Mouse (Mus musculus): ENCODE results near the gene Hnrnph3. TPM values are rescaled to one million over a fixed set of nuclear protein-coding genes. Genes with fewer than 3 reads are reported as not detected.

Hnrnph3 gene
- polyA plus RNA-seq, 1 experiment from 2014 or later = 42.8 TPM

GRCm38 (mm10) chr10:62987341-62987740, 36.7 kb downstream of the Hnrnph3 start:
- H3K4me3 ChIP-seq (ENCODE audit: control insufficient read depth in 1 of 2, insufficient read depth in 1 of 2, low read depth in 1 of 2, low read length in 2 of 2) = no peak overlapping the region
- H3K9me3 ChIP-seq (ENCODE audit: control insufficient read depth, low read length) = no peaks in the 10 kb centered on the region
- H3K27ac ChIP-seq (replicated peaks in 1 of 2; ENCODE audit: control insufficient read depth in 1 of 2, insufficient read depth in 1 of 2, low read depth in 2 of 2, low read length in 2 of 2) = no peak overlapping the region
- no peak overlapping the region for H3K9ac ChIP-seq (ENCODE audit: low read length)
- no peaks in the 10 kb centered on the region for H3K27me3 ChIP-seq (ENCODE audit: control insufficient read depth, insufficient read depth, low read length)
- H3K4me2 ChIP-seq (ENCODE audit: low read length) = no peak overlapping the region
- H3K4me1 ChIP-seq (ENCODE audit: control insufficient read depth in 2 of 2, insufficient read depth in 2 of 2, low read length in 2 of 2) = peaks cover 4 to 8% of the 10 kb centered on the region in 2 experiments; a peak in 3 of 4 replicates
- peaks cover 65% of the 10 kb centered on the region for H3K36me3 ChIP-seq (ENCODE audit: control insufficient read depth, insufficient read depth, low read length)
- ATAC-seq (ENCODE audit: insufficient number of reproducible peaks, insufficient read depth, low FRiP score, low read depth) = no peak
- 25% methylated on average over 3 of the region's 3 CpGs for WGBS

DNA sequence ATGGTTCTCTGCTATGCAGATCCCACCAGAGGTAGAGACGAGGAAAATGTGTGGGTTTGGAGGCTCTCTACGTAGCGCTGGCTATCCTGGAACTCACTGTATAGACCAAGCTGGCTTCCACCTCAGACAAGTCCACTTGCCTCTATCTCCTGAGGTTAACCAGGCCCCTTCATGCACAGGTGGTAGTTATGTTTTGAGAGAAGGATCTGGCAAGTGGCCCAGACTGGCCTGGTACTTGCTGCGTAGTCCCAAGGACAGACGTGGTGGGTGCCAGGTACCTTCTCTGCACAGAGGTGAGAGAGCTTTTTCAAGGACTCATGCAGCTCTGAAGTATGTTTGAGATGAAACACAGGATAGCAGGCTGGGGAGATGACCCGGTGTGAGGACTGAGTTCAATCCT, 39.5 kb downstream of the Hnrnph3 start:
- Histone ChIP-seq H3K4me2 (ENCODE audit: low read length) (no peak overlapping the region), H3K4me3 (ENCODE audit: control insufficient read depth in 1 of 2, insufficient read depth in 1 of 2, low read depth in 1 of 2, low read length in 2 of 2) (no peak overlapping the region), H3K9ac (ENCODE audit: low read length) (0 out of 2 replicates have a peak overlapping the region, but pooled peaks have one; percentile 17), H3K27me3 (ENCODE audit: control insufficient read depth, insufficient read depth, low read length) (no peaks in the 10 kb centered on the region), H3K4me1 (ENCODE audit: control insufficient read depth in 2 of 2, insufficient read depth in 2 of 2, low read length in 2 of 2) (peaks cover 4 to 15% of the 10 kb centered on the region in 2 experiments; a peak in 3 of 4 replicates), H3K27ac (replicated peaks in 1 of 2; ENCODE audit: control insufficient read depth in 1 of 2, insufficient read depth in 1 of 2, low read depth in 2 of 2, low read length in 2 of 2) (peak overlapping the region; percentile 35 to 73), H3K36me3 (ENCODE audit: control insufficient read depth, insufficient read depth, low read length) (peaks cover 39% of the 10 kb centered on the region), H3K9me3 (ENCODE audit: control insufficient read depth, low read length) (no peaks in the 10 kb centered on the region)
- 52% methylated on average over 6 of the region's 6 CpGs for WGBS
- ATAC-seq (ENCODE audit: insufficient number of reproducible peaks, insufficient read depth, low FRiP score, low read depth) = peak; percentile 14; the same call in 1 of the 2 replicates

GRCm38 (mm10) chr10:62984072-62984471, 39.9 kb downstream of the Hnrnph3 start:
- Histone ChIP-seq H3K4me1 (ENCODE audit: control insufficient read depth in 2 of 2, insufficient read depth in 2 of 2, low read length in 2 of 2) (peaks cover 4 to 15% of the 10 kb centered on the region in 2 experiments; a peak in 3 of 4 replicates), H3K9ac (ENCODE audit: low read length) (peak overlapping the region; percentile 17; the same call in 1 of the 2 replicates), H3K27ac (replicated peaks in 1 of 2; ENCODE audit: control insufficient read depth in 1 of 2, insufficient read depth in 1 of 2, low read depth in 2 of 2, low read length in 2 of 2) (peak overlapping the region; percentile 13 to 73), H3K36me3 (ENCODE audit: control insufficient read depth, insufficient read depth, low read length) (peaks cover 35% of the 10 kb centered on the region), H3K4me3 (ENCODE audit: control insufficient read depth in 1 of 2, insufficient read depth in 1 of 2, low read depth in 1 of 2, low read length in 2 of 2) (no peak overlapping the region), H3K4me2 (ENCODE audit: low read length) (no peak overlapping the region), H3K27me3 (ENCODE audit: control insufficient read depth, insufficient read depth, low read length) (no peaks in the 10 kb centered on the region), H3K9me3 (ENCODE audit: control insufficient read depth, low read length) (no peaks in the 10 kb centered on the region)
- no peak for ATAC-seq (ENCODE audit: insufficient number of reproducible peaks, insufficient read depth, low FRiP score, low read depth)
- WGBS = 86% methylated on average over 11 of the region's 11 CpGs

DNA sequence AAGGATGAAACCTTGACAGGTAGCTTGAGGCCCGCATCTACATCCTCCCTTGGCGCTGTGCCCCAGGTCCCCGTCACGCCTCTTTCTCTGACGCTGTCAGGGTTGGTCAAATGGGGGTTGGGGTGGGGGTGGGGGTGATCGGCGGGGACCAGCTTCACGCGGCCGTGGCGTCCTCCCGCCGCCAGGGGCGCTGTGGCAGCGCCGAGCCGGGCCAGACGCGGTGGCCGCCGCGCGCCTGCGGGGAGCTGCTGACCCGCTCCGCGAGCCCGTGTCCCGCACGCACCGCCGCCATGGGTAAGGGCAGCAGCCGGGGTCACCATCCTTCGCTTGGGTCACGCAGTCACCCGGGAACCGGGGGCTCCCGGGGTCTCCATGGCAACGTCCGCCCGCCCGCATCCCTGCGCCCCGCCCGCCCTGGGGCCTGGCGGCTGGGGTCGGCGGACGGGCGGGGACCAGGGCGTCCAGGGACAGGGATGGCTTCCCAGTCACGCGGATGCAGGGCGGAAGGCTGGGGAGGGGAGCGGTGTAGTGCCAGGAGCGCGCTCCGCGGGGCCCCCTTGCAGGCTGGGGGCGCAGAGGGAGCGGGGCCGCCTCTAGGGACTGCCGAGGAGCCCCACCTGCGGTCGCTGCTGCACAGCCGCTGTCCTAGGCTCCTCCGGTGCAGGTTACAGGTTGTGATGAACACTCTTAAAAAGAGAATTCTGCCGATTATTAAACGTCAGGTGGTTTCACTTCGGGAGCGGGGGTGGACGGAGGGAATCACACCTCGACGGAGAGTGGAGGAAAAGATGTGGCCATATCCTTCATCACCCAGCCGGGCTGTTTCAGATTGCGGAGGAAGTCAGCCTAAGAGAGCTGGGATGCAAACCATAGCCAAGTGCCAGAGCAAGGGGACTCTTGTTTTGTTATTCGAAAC, 43.7 kb downstream of the Hnrnph3 start, which contains the start of gene Rufy2:
Gene Rufy2, plus strand, starts transcription at position 185 of the 916 bp plus-strand sequence.
- H3K4me1 ChIP-seq (ENCODE audit: control insufficient read depth in 2 of 2, insufficient read depth in 2 of 2, low read length in 2 of 2) = peaks cover 4 to 15% of the 10 kb centered on the region in 2 experiments; a peak in 3 of 4 replicates
- peak within 1 kb of the TSS; percentile 91 to 94 for H3K4me3 ChIP-seq (ENCODE audit: control insufficient read depth in 1 of 2, insufficient read depth in 1 of 2, low read depth in 1 of 2, low read length in 2 of 2)
- peak within 1 kb of the TSS; percentile 25 to 59 for H3K27ac ChIP-seq (replicated peaks in 1 of 2; ENCODE audit: control insufficient read depth in 1 of 2, insufficient read depth in 1 of 2, low read depth in 2 of 2, low read length in 2 of 2)
- H3K36me3 ChIP-seq (ENCODE audit: control insufficient read depth, insufficient read depth, low read length) = peaks cover 30% of the 10 kb centered on the region
- WGBS = under 1% methylated on average over 68 of the region's 77 CpGs
- no peaks in the 10 kb centered on the region for H3K9me3 ChIP-seq (ENCODE audit: control insufficient read depth, low read length)
- peak; percentile 85 for ATAC-seq (ENCODE audit: insufficient number of reproducible peaks, insufficient read depth, low FRiP score, low read depth)
- H3K27me3 ChIP-seq (ENCODE audit: control insufficient read depth, insufficient read depth, low read length) = no peaks in the 10 kb centered on the region
- peak within 1 kb of the TSS; percentile 90 for H3K9ac ChIP-seq (ENCODE audit: low read length)
- H3K4me2 ChIP-seq (ENCODE audit: low read length) = peak within 1 kb of the TSS; percentile 73

GRCm38 (mm10) chr10:62979667-62980038, 44.4 kb downstream of the Hnrnph3 start:
- Histone ChIP-seq H3K36me3 (ENCODE audit: control insufficient read depth, insufficient read depth, low read length) (peaks cover 31% of the 10 kb centered on the region), H3K9ac (ENCODE audit: low read length) (peak overlapping the region; percentile 90), H3K4me3 (ENCODE audit: control insufficient read depth in 1 of 2, insufficient read depth in 1 of 2, low read depth in 1 of 2, low read length in 2 of 2) (peak overlapping the region; percentile 91 to 94), H3K27me3 (ENCODE audit: control insufficient read depth, insufficient read depth, low read length) (no peaks in the 10 kb centered on the region), H3K27ac (replicated peaks in 1 of 2; ENCODE audit: control insufficient read depth in 1 of 2, insufficient read depth in 1 of 2, low read depth in 2 of 2, low read length in 2 of 2) (no peak overlapping the region), H3K9me3 (ENCODE audit: control insufficient read depth, low read length) (no peaks in the 10 kb centered on the region), H3K4me2 (ENCODE audit: low read length) (peak overlapping the region; percentile 73), H3K4me1 (ENCODE audit: control insufficient read depth in 2 of 2, insufficient read depth in 2 of 2, low read length in 2 of 2) (peaks cover 4 to 13% of the 10 kb centered on the region in 2 experiments; a peak in 3 of 4 replicates)
- ATAC-seq (ENCODE audit: insufficient number of reproducible peaks, insufficient read depth, low FRiP score, low read depth) = no peak
- WGBS = 12% methylated on average over 10 of the region's 10 CpGs

- Histone ChIP-seq H3K4me3 (ENCODE audit: control insufficient read depth in 1 of 2, insufficient read depth in 1 of 2, low read depth in 1 of 2, low read length in 2 of 2) (no peak overlapping the region), H3K9me3 (ENCODE audit: control insufficient read depth, low read length) (no peaks in the 10 kb centered on the region), H3K27me3 (ENCODE audit: control insufficient read depth, insufficient read depth, low read length) (no peaks in the 10 kb centered on the region), H3K4me1 (ENCODE audit: control insufficient read depth in 2 of 2, insufficient read depth in 2 of 2, low read length in 2 of 2) (no peaks in the 10 kb centered on the region), H3K9ac (ENCODE audit: low read length) (no peak overlapping the region), H3K36me3 (ENCODE audit: control insufficient read depth, insufficient read depth, low read length) (peaks cover 76% of the 10 kb centered on the region), H3K4me2 (ENCODE audit: low read length) (no peak overlapping the region), H3K27ac (replicated peaks in 1 of 2; ENCODE audit: control insufficient read depth in 1 of 2, insufficient read depth in 1 of 2, low read depth in 2 of 2, low read length in 2 of 2) (no peak overlapping the region)
- 79% methylated on average over 16 of the region's 16 CpGs for WGBS
- no peak for ATAC-seq (ENCODE audit: insufficient number of reproducible peaks, insufficient read depth, low FRiP score, low read depth)
Measured at GRCm38 (mm10) chr10:62971821-62972220, 52.2 kb downstream of the Hnrnph3 start.

GRCm38 (mm10) chr10:62966291-62966690, 57.7 kb downstream of the Hnrnph3 start:
- WGBS = 93% methylated on average over 15 of the region's 15 CpGs
- ATAC-seq (ENCODE audit: insufficient number of reproducible peaks, insufficient read depth, low FRiP score, low read depth) = no peak
- H3K4me3 ChIP-seq (ENCODE audit: control insufficient read depth in 1 of 2, insufficient read depth in 1 of 2, low read depth in 1 of 2, low read length in 2 of 2) = no peak overlapping the region
- no peaks in the 10 kb centered on the region for H3K9me3 ChIP-seq (ENCODE audit: control insufficient read depth, low read length)
- no peaks in the 10 kb centered on the region for H3K27me3 ChIP-seq (ENCODE audit: control insufficient read depth, insufficient read depth, low read length)
- no peak overlapping the region for H3K4me2 ChIP-seq (ENCODE audit: low read length)
- no peaks in the 10 kb centered on the region for H3K4me1 ChIP-seq (ENCODE audit: control insufficient read depth in 2 of 2, insufficient read depth in 2 of 2, low read length in 2 of 2)
- no peak overlapping the region for H3K27ac ChIP-seq (replicated peaks in 1 of 2; ENCODE audit: control insufficient read depth in 1 of 2, insufficient read depth in 1 of 2, low read depth in 2 of 2, low read length in 2 of 2)
- H3K9ac ChIP-seq (ENCODE audit: low read length) = no peak overlapping the region
- H3K36me3 ChIP-seq (ENCODE audit: control insufficient read depth, insufficient read depth, low read length) = peaks cover 94% of the 10 kb centered on the region

Data from heart, embryonic 14.5 days (tissue).